Mouse (Mus musculus) neural tube, postnatal 0 days (tissue): Measurements from ENCODE around the gene BC048403. TPM values are rescaled to one million over a fixed set of nuclear protein-coding genes. Genes with fewer than 3 reads are reported as not detected.

Experiments
- polyA plus RNA-seq: library from polyadenylated mRNA; unstranded; fragments of >200 nt; fragmentation: Nextera tagmentation; extraction: Ambion mirVana; gene quantifications from 2 replicates; pipeline ENCODE4 v1.2.1, GENCODE M21; 2015

The BC048403 gene
- polyA plus RNA-seq, result 2.6 and 2.7 TPM in 2 replicates

DNA sequence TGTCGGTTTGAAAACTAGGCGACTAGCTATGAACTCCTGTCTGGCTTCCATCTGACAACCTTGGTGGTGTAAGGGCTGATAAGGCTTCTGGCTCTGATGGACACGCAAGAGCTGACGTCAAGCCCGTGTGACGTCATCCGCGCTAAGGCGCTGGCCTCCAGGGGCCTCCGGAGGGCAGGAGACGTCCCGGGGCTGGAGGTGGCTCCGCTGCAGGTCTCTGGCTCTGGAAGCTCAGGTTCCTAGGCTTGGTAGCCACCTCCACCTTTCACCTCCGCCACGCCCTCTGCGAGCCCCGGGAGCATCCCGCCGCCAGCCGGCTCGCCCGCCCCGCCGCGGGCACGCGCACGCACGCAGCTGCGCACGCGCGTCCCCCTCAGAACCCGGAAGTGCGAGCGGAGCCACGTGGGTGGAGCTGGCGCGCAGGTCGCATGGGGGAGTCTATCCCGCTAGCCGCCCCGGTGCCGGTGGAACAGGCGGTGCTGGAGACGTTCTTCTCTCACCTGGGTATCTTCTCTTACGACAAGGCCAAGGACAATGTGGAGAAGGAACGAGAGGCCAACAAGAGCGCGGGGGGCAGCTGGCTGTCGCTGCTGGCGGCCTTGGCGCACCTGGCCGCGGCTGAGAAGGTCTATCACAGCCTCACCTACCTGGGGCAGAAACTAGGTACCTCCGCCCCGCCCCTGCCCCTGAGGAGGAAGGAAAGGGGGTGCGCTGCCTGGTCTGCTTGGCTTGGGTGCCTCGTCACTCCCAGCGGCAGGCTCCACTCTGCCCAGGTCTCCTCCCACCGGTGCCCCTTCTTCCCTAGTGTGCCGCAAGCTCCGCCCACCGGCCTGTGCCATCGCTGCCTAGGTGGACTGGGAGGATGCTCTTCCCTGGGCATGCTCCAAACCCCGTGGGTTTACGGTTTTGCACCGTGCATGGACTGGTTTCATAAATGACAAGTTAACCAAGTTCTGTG lies at the start of gene BC048403:
TSS of gene BC048403 (plus strand) at position 390 of the 958 bp plus-strand sequence.

Other genes starting within 250 kb of the BC048403 start
- gene Tbk1, start 153.2 kb upstream of the BC048403 start, polyA plus RNA-seq, result 20.4 and 22.6 TPM in 2 replicates
- gene Xpot, start 113.6 kb upstream of the BC048403 start, polyA plus RNA-seq, result 20.2 and 27.5 TPM in 2 replicates
- 0.27 and 0.31 TPM in 2 replicates for gene D930020B18Rik, start 98.3 kb upstream of the BC048403 start, polyA plus RNA-seq